Mouse (Mus musculus) kidney, postnatal 0 days (tissue): ENCODE results near the gene Gm17783. TPM values are rescaled to one million over a fixed set of nuclear protein-coding genes. Genes with fewer than 3 reads are reported as not detected.
"Not testable (repeated sequence)": the region's sequence is repeated elsewhere in the genome, so short reads cannot be mapped to it uniquely, and the experiment has no call there.

Source experiments
- ATAC-seq: fragments of 200-750 bp; cut with Nextera tagmentation; replicated peaks from 2 replicates; pipeline ENCODE4 v1.8.0; 2017; ENCODE audit warnings: low read depth, moderate number of reproducible peaks, moderate TSS enrichment, moderate library complexity; ENCODE audit not compliant: low FRiP score
- DNase-seq: peaks from one replicate; pipeline ENCODE4 v3.0.0-alpha.2; 2016; ENCODE audit warnings: low spot score
- H3K27ac ChIP-seq: fragments of 300-500 bp; sonication (generic); 2 replicates; pipeline ENCODE4 v1.5.1; 2014; ENCODE audit warnings: mild to moderate bottlenecking
- H3K27me3 ChIP-seq: fragments of 300-500 bp; sonication (generic); 2 replicates; pipeline ENCODE4 v1.6.1; 2014; ENCODE audit warnings: low read length, mixed read lengths; ENCODE audit not compliant: insufficient read depth
- H3K36me3 ChIP-seq: fragments of 300-500 bp; sonication (generic); 2 replicates; pipeline ENCODE4 v1.6.1; 2014; ENCODE audit warnings: low read length, mixed read lengths; ENCODE audit not compliant: insufficient read depth
- H3K4me1 ChIP-seq: fragments of 300-500 bp; sonication (generic); replicated peaks from 2 replicates; pipeline ENCODE4 v1.6.1; 2014; ENCODE audit warnings: antibody characterized with exemption, low read length, mixed read lengths; ENCODE audit not compliant: insufficient read depth
- H3K4me2 ChIP-seq: fragments of 300-500 bp; sonication (generic); 2 replicates; pipeline ENCODE4 v1.6.1; 2014; ENCODE audit warnings: mild to moderate bottlenecking, low read length, moderate library complexity, mixed read lengths
- H3K4me3 ChIP-seq: fragments of 300-500 bp; sonication (generic); replicated peaks from 2 replicates; pipeline ENCODE4 v1.5.1; 2014; ENCODE audit warnings: low read depth, low read length
- H3K9ac ChIP-seq: fragments of 300-500 bp; sonication (generic); 2 replicates; pipeline ENCODE4 v1.6.1; 2014; ENCODE audit warnings: low read depth, low read length
- H3K9me3 ChIP-seq: fragments of 300-500 bp; sonication (generic); replicated peaks from 2 replicates; pipeline ENCODE4 v1.6.1; 2016; ENCODE audit warnings: low read length, inconsistent platforms, mixed read lengths
- CTCF ChIP-seq: IDR thresholded peaks from 2 replicates; pipeline ENCODE4 v1.5.1; 2016; ENCODE audit warnings: antibody characterized with exemption, low read depth, mild to moderate bottlenecking, moderate library complexity
- WGBS: fragments of 180-500 bp; shearing (Covaris S2); extraction: QIAGEN DNeasy Blood & Tissue Kit; methylation state at CpG from one replicate; pipeline ENCODE4 v1.1.7; 2014; 5-methylcytosine and 5-hydroxymethylcytosine counted together
- polyA plus RNA-seq: library from polyadenylated mRNA; unstranded; fragments of >200 nt; fragmentation: Nextera tagmentation; extraction: Ambion mirVana; gene quantifications from 2 replicates; pipeline ENCODE4 v1.2.1, GENCODE M21; 2015

Gm17783 gene
- polyA plus RNA-seq, 1 experiment from 2014 or later = 2.2 TPM

GRCm38 (mm10) chr16:45542108-45542507 is 10.3 kb upstream of the Gm17783 start:
- no peak for TF ChIP-seq CTCF
- H3K4me3 ChIP-seq = no peak overlapping the region
- no peak for ATAC-seq
- no peak overlapping the region for H3K27ac ChIP-seq
- H3K4me2 ChIP-seq = no peak overlapping the region
- H3K9ac ChIP-seq = no peak overlapping the region
- no peaks in the 10 kb centered on the region for H3K4me1 ChIP-seq
- H3K36me3 ChIP-seq = no peaks in the 10 kb centered on the region
- no peaks in the 10 kb centered on the region for H3K9me3 ChIP-seq
- H3K27me3 ChIP-seq = no peaks in the 10 kb centered on the region
- DNase-seq = no peak

- DNase-seq, H3K9me3 ChIP-seq, H3K27ac ChIP-seq, H3K4me1 ChIP-seq, ATAC-seq, H3K4me3 ChIP-seq, H3K9ac ChIP-seq, H3K36me3 ChIP-seq, H3K27me3 ChIP-seq, H3K4me2 ChIP-seq: not testable (repeated sequence)
- WGBS = 67% methylated on average over 1 of the region's 1 CpGs
Observed at GRCm38 (mm10) chr16:45538342-45538741, 6.5 kb upstream of the Gm17783 start.

GRCm38 (mm10) chr16:45535009-45535408 is 3.2 kb upstream of the Gm17783 start, which contains the start of gene Slc9c1:
Gene Slc9c1, plus strand, starts transcription at chr16:45535309.
- Histone ChIP-seq H3K4me2 (no peak within 1 kb of the TSS), H3K27ac (no peak within 1 kb of the TSS), H3K4me3 (no peak within 1 kb of the TSS), H3K9ac (no peak within 1 kb of the TSS), H3K36me3 (no peaks in the 10 kb centered on the region), H3K4me1 (no peaks in the 10 kb centered on the region), H3K27me3 (no peaks in the 10 kb centered on the region), H3K9me3 (no peaks in the 10 kb centered on the region)
- WGBS = 94% methylated on average over 5 of the region's 5 CpGs
- DNase-seq (no peak), ATAC-seq (no peak)
- TF ChIP-seq CTCF = no peak

- TF ChIP-seq CTCF = no peak
- no peaks in the 10 kb centered on the region for H3K9me3 ChIP-seq
- H3K27me3 ChIP-seq = no peaks in the 10 kb centered on the region
- H3K9ac ChIP-seq = no peak overlapping the region
- no peaks in the 10 kb centered on the region for H3K4me1 ChIP-seq
- DNase-seq (no peak), ATAC-seq (no peak)
- no peak overlapping the region for H3K27ac ChIP-seq
- no peaks in the 10 kb centered on the region for H3K36me3 ChIP-seq
- 78% methylated on average over 5 of the region's 5 CpGs for WGBS
- no peak overlapping the region for H3K4me2 ChIP-seq
- H3K4me3 ChIP-seq = no peak overlapping the region
Observed at GRCm38 (mm10) chr16:45525551-45525950, 6.3 kb downstream of the Gm17783 start.

- Histone ChIP-seq H3K4me2 (no peak overlapping the region), H3K4me3 (no peak overlapping the region), H3K9me3 (no peaks in the 10 kb centered on the region), H3K9ac (no peak overlapping the region), H3K27ac (no peak overlapping the region), H3K27me3 (no peaks in the 10 kb centered on the region), H3K4me1 (no peaks in the 10 kb centered on the region), H3K36me3 (no peaks in the 10 kb centered on the region)
- WGBS = 66% methylated on average over 1 of the region's 1 CpGs
- DNase-seq = no peak
- ATAC-seq = no peak
- TF ChIP-seq CTCF = no peak
Observed at GRCm38 (mm10) chr16:45495326-45495725, 36.5 kb downstream of the Gm17783 start.

- Histone ChIP-seq H3K9ac (no peak within 1 kb of the TSS), H3K9me3 (no peaks in the 10 kb centered on the region), H3K4me2 (no peak within 1 kb of the TSS), H3K4me3 (no peak within 1 kb of the TSS), H3K27me3 (no peaks in the 10 kb centered on the region), H3K36me3 (no peaks in the 10 kb centered on the region), H3K4me1 (no peaks in the 10 kb centered on the region), H3K27ac (no peak within 1 kb of the TSS)
- DNase-seq (peak; percentile 19), ATAC-seq (peak; percentile 68; the same call in 1 of the 2 replicates)
- 52% methylated on average over 5 of the region's 5 CpGs for WGBS
- TF ChIP-seq CTCF = no peak
Observed at GRCm38 (mm10) chr16:45492927-45493326, 38.9 kb downstream of the Gm17783 start, which contains the start of gene Gm609. Gene Gm609, minus strand, starts transcription at chr16:45492969.

- no peak for DNase-seq
- ATAC-seq = no peak
Observed at GRCm38 (mm10) chr16:45476991-45477390, 54.9 kb downstream of the Gm17783 start.

GRCm38 (mm10) chr16:45471836-45472235 is 60.0 kb downstream of the Gm17783 start:
- not testable (repeated sequence) for H3K4me3 ChIP-seq, H3K9ac ChIP-seq, ATAC-seq, H3K4me1 ChIP-seq, H3K9me3 ChIP-seq, H3K27me3 ChIP-seq, H3K4me2 ChIP-seq, H3K36me3 ChIP-seq, H3K27ac ChIP-seq
- 32% methylated on average over 3 of the region's 3 CpGs for WGBS
- DNase-seq = peak; percentile 26

More at GRCm38 (mm10) chr16:45476991-45477390, 54.9 kb downstream of the Gm17783 start:
- Histone ChIP-seq H3K27ac (no peak overlapping the region), H3K9me3 (no peaks in the 10 kb centered on the region), H3K36me3 (no peaks in the 10 kb centered on the region), H3K9ac (no peak overlapping the region), H3K4me1 (no peaks in the 10 kb centered on the region), H3K4me2 (no peak overlapping the region), H3K27me3 (no peaks in the 10 kb centered on the region), H3K4me3 (no peak overlapping the region)
- no peak for TF ChIP-seq CTCF
